Mouse (Mus musculus) E14TG2a.4 (cell line): ENCODE measurements around the gene Fam13a.

ENCODE experiments used
- CTCF ChIP-seq: conservative IDR thresholded peaks from 2 replicates; pipeline ENCODE4 v1.5.1; 2014; ENCODE audit warnings: low read length
- POU5F1 ChIP-seq: IDR thresholded peaks from 2 replicates; pipeline ENCODE4 v1.6.1; 2014; ENCODE audit warnings: low read length, borderline replicate concordance

GRCm38 (mm10) chr6:58899076-58899475, 125.3 kb downstream of the Fam13a start:
- TF ChIP-seq CTCF (no peak), POU5F1 (no peak)
